Mouse (Mus musculus) neutrophil, adult 83 days (primary cell): ENCODE measurements around the gene Ddx50. TPM values are rescaled to one million over a fixed set of nuclear protein-coding genes. Genes with fewer than 3 reads are reported as not detected.

Source experiments
- total RNA-seq, 2 experiments: library from RNA; stranded (reverse); gene quantifications; one replicate each; pipeline ENCODE4 v1.2.4; 2023

The Ddx50 gene
- 10 to 100 TPM; 50.3 to 60.4 TPM for total RNA-seq

GRCm38 (mm10) chr10:62650881-62651810 lies at the start of gene Ddx50:
Gene Ddx50, minus strand, starts transcription at chr10:62651218.

GRCm38 (mm10) chr10:62602177-62603040 lies 48.6 kb downstream of the Ddx50 start, which contains the start of gene Ddx21:
Gene Ddx21, minus strand, starts transcription at chr10:62602281.

GRCm38 (mm10) chr10:62578338-62579100 lies 72.5 kb downstream of the Ddx50 start, which contains the start of gene Kif1bp:
Gene Kif1bp, minus strand, starts transcription at chr10:62578457.

Other genes with a start within 250 kb of the Ddx50 start
- gene Hkdc1, start 228.7 kb downstream of the Ddx50 start, total RNA-seq = not detected
- under 1 TPM; 0.22 to 0.24 TPM for gene 4930507D05Rik, start 201.7 kb downstream of the Ddx50 start, total RNA-seq
- gene Supv3l1, start 201.5 kb downstream of the Ddx50 start, total RNA-seq = 10 to 100 TPM; 11.1 to 13.1 TPM
- gene Vps26a, start 164.4 kb downstream of the Ddx50 start, total RNA-seq = 10 to 100 TPM; 43.1 to 45.4 TPM
- 100 to 1,000 TPM; 771 to 846 TPM for gene Srgn, start 123.8 kb downstream of the Ddx50 start, total RNA-seq
- gene Kif1bp, start 72.8 kb downstream of the Ddx50 start, total RNA-seq = 10 to 100 TPM; 18.1 to 19.9 TPM
- 10 to 100 TPM; 37.4 to 40.2 TPM for gene Ddx21, start 48.9 kb downstream of the Ddx50 start, total RNA-seq
- gene Stox1, start 74.9 kb upstream of the Ddx50 start, total RNA-seq = under 1 TPM in 1 of 2 experiments, not detected in 1; 0.46 TPM
- gene Ccar1, start 141.1 kb upstream of the Ddx50 start, total RNA-seq = 10 to 100 TPM; 68.5 to 73.3 TPM